Mouse (Mus musculus) large intestine, adult 2 months (tissue): Measurements from ENCODE around the gene Adam10. TPM values are rescaled to one million over a fixed set of nuclear protein-coding genes. Genes with fewer than 3 reads are reported as not detected.

ENCODE experiments used
- polyA plus RNA-seq: library from polyadenylated mRNA; depleted of rRNA; stranded (reverse); fragments of >200 nt; gene quantifications from 2 replicates; pipeline ENCODE4 v1.2.3, GENCODE M21; 2012; rRNA removed

Adam10 gene
- polyA plus RNA-seq, 1 experiment, result 12.9 TPM

Other genes with a start within 250 kb of the Adam10 start
- 15.1 and 28.8 TPM in 2 replicates for gene Rnf111, start 175.3 kb upstream of the Adam10 start, polyA plus RNA-seq
- 6.4 and 9.0 TPM in 2 replicates for gene Sltm, start 136.2 kb upstream of the Adam10 start, polyA plus RNA-seq
- gene Gm10642, start 22.7 kb upstream of the Adam10 start, polyA plus RNA-seq, result 0.56 and 0.96 TPM in 2 replicates
- gene Mindy2, start 21.8 kb upstream of the Adam10 start, polyA plus RNA-seq, result 2.8 and 4.2 TPM in 2 replicates